Mouse (Mus musculus): Measurements from ENCODE around the gene Kcmf1. TPM values are rescaled to one million over a fixed set of nuclear protein-coding genes. Genes with fewer than 3 reads are reported as not detected.

Kcmf1 gene
- polyA plus RNA-seq, 1 experiment from 2014 or later = 48.0 TPM

GRCm38 (mm10) chr6:72895000-72895399 is 4.8 kb downstream of the Kcmf1 start:
- Histone ChIP-seq H3K9ac (no peak overlapping the region), H3K27me3 (no peaks in the 10 kb centered on the region), H3K9me3 (no peaks in the 10 kb centered on the region), H3K4me1 (peaks cover 16% of the 10 kb centered on the region; the same call in 1 of the 2 replicates), H3K36me3 (0 out of 2 replicates have a peak, but pooled peaks cover 7% of the 10 kb centered on the region), H3K4me3 (no peak overlapping the region), H3K27ac (no peak overlapping the region), H3K4me2 (replicated peaks) (no peak overlapping the region)
- ATAC-seq (ENCODE audit: insufficient number of reproducible peaks, insufficient read depth, low FRiP score, low TSS enrichment) = no peak
- WGBS = 94% methylated on average over 3 of the region's 3 CpGs

GRCm38 (mm10) chr6:72891238-72891637 is 8.5 kb downstream of the Kcmf1 start:
- Histone ChIP-seq H3K9me3 (no peaks in the 10 kb centered on the region), H3K36me3 (0 out of 2 replicates have a peak, but pooled peaks cover 7% of the 10 kb centered on the region), H3K27me3 (no peaks in the 10 kb centered on the region), H3K9ac (no peak overlapping the region), H3K4me1 (peaks cover 7% of the 10 kb centered on the region; the same call in 1 of the 2 replicates), H3K4me3 (no peak overlapping the region), H3K27ac (no peak overlapping the region), H3K4me2 (replicated peaks) (no peak overlapping the region)
- no peak for ATAC-seq (ENCODE audit: insufficient number of reproducible peaks, insufficient read depth, low FRiP score, low TSS enrichment)
- 89% methylated on average over 2 of the region's 2 CpGs for WGBS

- Histone ChIP-seq H3K27me3 (no peaks in the 10 kb centered on the region), H3K4me1 (peaks cover 12% of the 10 kb centered on the region), H3K9me3 (no peaks in the 10 kb centered on the region), H3K27ac (no peak overlapping the region), H3K36me3 (0 out of 2 replicates have a peak, but pooled peaks cover 4% of the 10 kb centered on the region), H3K9ac (no peak overlapping the region), H3K4me3 (no peak overlapping the region), H3K4me2 (replicated peaks) (no peak overlapping the region)
- 88% methylated on average over 2 of the region's 2 CpGs for WGBS
- no peak for ATAC-seq (ENCODE audit: insufficient number of reproducible peaks, insufficient read depth, low FRiP score, low TSS enrichment)
Measured at GRCm38 (mm10) chr6:72888655-72889054, 11.1 kb downstream of the Kcmf1 start.

- Histone ChIP-seq H3K36me3 (no peaks in the 10 kb centered on the region; the same call in 1 of the 2 replicates), H3K4me3 (no peak overlapping the region), H3K4me2 (replicated peaks) (no peak overlapping the region), H3K27me3 (no peaks in the 10 kb centered on the region), H3K9ac (no peak overlapping the region), H3K4me1 (peaks cover 18% of the 10 kb centered on the region), H3K9me3 (no peaks in the 10 kb centered on the region), H3K27ac (no peak overlapping the region)
- no peak for ATAC-seq (ENCODE audit: insufficient number of reproducible peaks, insufficient read depth, low FRiP score, low TSS enrichment)
- 92% methylated on average over 1 of the region's 1 CpGs for WGBS
Measured at GRCm38 (mm10) chr6:72885268-72885667, 14.5 kb downstream of the Kcmf1 start.

GRCm38 (mm10) chr6:72884767-72885166 is 15.0 kb downstream of the Kcmf1 start:
- no peak overlapping the region for H3K27ac ChIP-seq
- no peak for ATAC-seq (ENCODE audit: insufficient number of reproducible peaks, insufficient read depth, low FRiP score, low TSS enrichment)
- H3K4me3 ChIP-seq = no peak overlapping the region
- H3K36me3 ChIP-seq = no peaks in the 10 kb centered on the region; the same call in 1 of the 2 replicates
- peaks cover 13% of the 10 kb centered on the region for H3K4me1 ChIP-seq
- H3K9ac ChIP-seq = no peak overlapping the region
- H3K9me3 ChIP-seq = no peaks in the 10 kb centered on the region
- 75% methylated on average over 3 of the region's 3 CpGs for WGBS
- no peaks in the 10 kb centered on the region for H3K27me3 ChIP-seq
- no peak overlapping the region for H3K4me2 ChIP-seq (replicated peaks)

GRCm38 (mm10) chr6:72882661-72883458 is 16.9 kb downstream of the Kcmf1 start:
- no peak overlapping the region for H3K4me3 ChIP-seq
- no peak overlapping the region for H3K27ac ChIP-seq
- no peak overlapping the region for H3K9ac ChIP-seq
- no peak for ATAC-seq (ENCODE audit: insufficient number of reproducible peaks, insufficient read depth, low FRiP score, low TSS enrichment)
- H3K9me3 ChIP-seq = no peaks in the 10 kb centered on the region
- H3K4me1 ChIP-seq = peaks cover 13% of the 10 kb centered on the region
- no peak overlapping the region for H3K4me2 ChIP-seq (replicated peaks)
- H3K27me3 ChIP-seq = no peaks in the 10 kb centered on the region
- WGBS = 64% methylated on average over 8 of the region's 8 CpGs
- H3K36me3 ChIP-seq = no peaks in the 10 kb centered on the region; the same call in 1 of the 2 replicates

- ATAC-seq (ENCODE audit: insufficient number of reproducible peaks, insufficient read depth, low FRiP score, low TSS enrichment) = no peak
- H3K4me3 ChIP-seq = no peak overlapping the region
Measured at GRCm38 (mm10) chr6:72882222-72882621, 17.6 kb downstream of the Kcmf1 start.

GRCm38 (mm10) chr6:72881619-72881979 is 18.2 kb downstream of the Kcmf1 start:
- H3K36me3 ChIP-seq = no peaks in the 10 kb centered on the region; the same call in 1 of the 2 replicates
- peaks cover 13% of the 10 kb centered on the region for H3K4me1 ChIP-seq
- ATAC-seq (ENCODE audit: insufficient number of reproducible peaks, insufficient read depth, low FRiP score, low TSS enrichment) = no peak
- no peak overlapping the region for H3K9ac ChIP-seq
- no peak overlapping the region for H3K27ac ChIP-seq
- no peaks in the 10 kb centered on the region for H3K9me3 ChIP-seq
- H3K4me2 ChIP-seq (replicated peaks) = no peak overlapping the region
- no peak overlapping the region for H3K4me3 ChIP-seq
- 64% methylated on average over 1 of the region's 1 CpGs for WGBS
- no peaks in the 10 kb centered on the region for H3K27me3 ChIP-seq

More at GRCm38 (mm10) chr6:72882222-72882621, 17.6 kb downstream of the Kcmf1 start:
- H3K9me3 ChIP-seq = no peaks in the 10 kb centered on the region
- peaks cover 13% of the 10 kb centered on the region for H3K4me1 ChIP-seq
- 94% methylated on average over 3 of the region's 3 CpGs for WGBS
- H3K27ac ChIP-seq = no peak overlapping the region
- no peak overlapping the region for H3K9ac ChIP-seq
- no peaks in the 10 kb centered on the region; the same call in 1 of the 2 replicates for H3K36me3 ChIP-seq
- no peaks in the 10 kb centered on the region for H3K27me3 ChIP-seq
- no peak overlapping the region for H3K4me2 ChIP-seq (replicated peaks)

- no peak overlapping the region for H3K9ac ChIP-seq
- no peaks in the 10 kb centered on the region for H3K27me3 ChIP-seq
- 86% methylated on average over 9 of the region's 9 CpGs for WGBS
- no peak for ATAC-seq (ENCODE audit: insufficient number of reproducible peaks, insufficient read depth, low FRiP score, low TSS enrichment)
- no peaks in the 10 kb centered on the region for H3K9me3 ChIP-seq
- no peak overlapping the region for H3K27ac ChIP-seq
- H3K4me2 ChIP-seq (replicated peaks) = no peak overlapping the region
- no peak overlapping the region for H3K4me3 ChIP-seq
- peaks cover 13% of the 10 kb centered on the region for H3K4me1 ChIP-seq
- H3K36me3 ChIP-seq = no peaks in the 10 kb centered on the region; the same call in 1 of the 2 replicates
Measured at GRCm38 (mm10) chr6:72880913-72881618, 18.7 kb downstream of the Kcmf1 start.

- no peak overlapping the region for H3K4me3 ChIP-seq
- H3K9me3 ChIP-seq = no peaks in the 10 kb centered on the region
- no peaks in the 10 kb centered on the region for H3K4me1 ChIP-seq
- no peaks in the 10 kb centered on the region; the same call in 1 of the 2 replicates for H3K36me3 ChIP-seq
- no peak overlapping the region for H3K27ac ChIP-seq
- no peak overlapping the region for H3K4me2 ChIP-seq (replicated peaks)
- H3K9ac ChIP-seq = no peak overlapping the region
- 95% methylated on average over 6 of the region's 6 CpGs for WGBS
- ATAC-seq (ENCODE audit: insufficient number of reproducible peaks, insufficient read depth, low FRiP score, low TSS enrichment) = no peak
- H3K27me3 ChIP-seq = no peaks in the 10 kb centered on the region
Measured at GRCm38 (mm10) chr6:72876629-72877028, 23.1 kb downstream of the Kcmf1 start.

- peaks cover 8% of the 10 kb centered on the region for H3K4me1 ChIP-seq
- H3K4me2 ChIP-seq (replicated peaks) = no peak overlapping the region
- ATAC-seq (ENCODE audit: insufficient number of reproducible peaks, insufficient read depth, low FRiP score, low TSS enrichment) = no peak
- no peaks in the 10 kb centered on the region for H3K9me3 ChIP-seq
- WGBS = 94% methylated on average over 3 of the region's 3 CpGs
- no peaks in the 10 kb centered on the region for H3K27me3 ChIP-seq
- H3K36me3 ChIP-seq = no peaks in the 10 kb centered on the region
- no peak overlapping the region for H3K9ac ChIP-seq
- no peak overlapping the region for H3K27ac ChIP-seq
- no peak overlapping the region for H3K4me3 ChIP-seq
Measured at GRCm38 (mm10) chr6:72873338-72873737, 26.4 kb downstream of the Kcmf1 start.

- Histone ChIP-seq H3K4me1 (peaks cover 8% of the 10 kb centered on the region), H3K36me3 (no peaks in the 10 kb centered on the region), H3K27me3 (no peaks in the 10 kb centered on the region), H3K9ac (no peak overlapping the region), H3K4me2 (replicated peaks) (no peak overlapping the region), H3K4me3 (no peak overlapping the region), H3K27ac (no peak overlapping the region), H3K9me3 (no peaks in the 10 kb centered on the region)
- no peak for ATAC-seq (ENCODE audit: insufficient number of reproducible peaks, insufficient read depth, low FRiP score, low TSS enrichment)
- WGBS = 96% methylated on average over 1 of the region's 1 CpGs
Measured at GRCm38 (mm10) chr6:72872276-72872675, 27.5 kb downstream of the Kcmf1 start.

Data from embryonic facial prominence, embryonic 12.5 days (tissue).